Mouse (Mus musculus) spleen, adult 12 weeks (tissue): Measurements from ENCODE around the gene Cacul1.
A peak's percentile ranks its signal among the peaks of the same experiment; 100 is the strongest.
"Not testable (repeated sequence)": the region's sequence is repeated elsewhere in the genome, so short reads cannot be mapped to it uniquely, and the experiment has no call there.

Source experiments
- DNase-seq: peaks from one replicate; pipeline ENCODE4 v3.0.0; 2022; ENCODE audit warnings: low spot score

Gene Cacul1

GRCm38 (mm10) chr19:60580582-60581339 lies at the start of gene Cacul1:
Gene Cacul1 (minus strand): TSS chr19:60581025.
- DNase-seq = peak; percentile 92

GRCm38 (mm10) chr19:60619420-60619819 lies 38.6 kb upstream of the Cacul1 start:
- no peak for DNase-seq

- no peak for DNase-seq
Observed at GRCm38 (mm10) chr19:60617007-60617406, 36.2 kb upstream of the Cacul1 start.

- no peak for DNase-seq
Observed at GRCm38 (mm10) chr19:60615470-60616200, 34.8 kb upstream of the Cacul1 start.

- no peak for DNase-seq
Observed at GRCm38 (mm10) chr19:60611525-60612215, 30.8 kb upstream of the Cacul1 start.

- DNase-seq = no peak
Observed at GRCm38 (mm10) chr19:60608766-60609165, 27.9 kb upstream of the Cacul1 start.

- no peak for DNase-seq
Observed at GRCm38 (mm10) chr19:60603586-60603985, 22.8 kb upstream of the Cacul1 start.

GRCm38 (mm10) chr19:60602066-60602465 lies 21.2 kb upstream of the Cacul1 start:
- not testable (repeated sequence) for DNase-seq

GRCm38 (mm10) chr19:60598025-60598697 lies 17.3 kb upstream of the Cacul1 start:
- DNase-seq = no peak

GRCm38 (mm10) chr19:60589646-60590045 lies 8.8 kb upstream of the Cacul1 start:
- DNase-seq = no peak

GRCm38 (mm10) chr19:60586652-60587051 lies 5.8 kb upstream of the Cacul1 start:
- no peak for DNase-seq

- no peak for DNase-seq
Observed at GRCm38 (mm10) chr19:60583201-60583600, 2.4 kb upstream of the Cacul1 start.

GRCm38 (mm10) chr19:60581377-60582290 lies 809 bp upstream of the Cacul1 start:
- DNase-seq = no peak

GRCm38 (mm10) chr19:60579771-60580581 lies 849 bp downstream of the Cacul1 start:
- no peak for DNase-seq

GRCm38 (mm10) chr19:60576741-60577140 lies 4.1 kb downstream of the Cacul1 start:
- no peak for DNase-seq

GRCm38 (mm10) chr19:60560497-60560896 lies 20.3 kb downstream of the Cacul1 start:
- DNase-seq = no peak

GRCm38 (mm10) chr19:60554866-60555438 lies 25.9 kb downstream of the Cacul1 start:
- DNase-seq = no peak

- peak; percentile 27 for DNase-seq
Observed at GRCm38 (mm10) chr19:60553501-60553900, 27.3 kb downstream of the Cacul1 start.

GRCm38 (mm10) chr19:60543302-60543701 lies 37.5 kb downstream of the Cacul1 start:
- DNase-seq = no peak

- no peak for DNase-seq
Observed at GRCm38 (mm10) chr19:60531897-60532296, 48.9 kb downstream of the Cacul1 start.
